Mouse (Mus musculus) forebrain, postnatal 0 days (tissue): ENCODE measurements around the gene Cux1. TPM values are rescaled to one million over a fixed set of nuclear protein-coding genes. Genes with fewer than 3 reads are reported as not detected.
A peak's percentile ranks its signal among the peaks of the same experiment; 100 is the strongest.

ENCODE experiments used
- ATAC-seq: fragments of 200-750 bp; cut with Nextera tagmentation; 2 replicates; pipeline ENCODE4 v1.8.0; 2017; ENCODE audit warnings: mild to moderate bottlenecking, moderate library complexity
- DNase-seq: peaks from one replicate; pipeline ENCODE4 v3.0.0-alpha.2; 2015
- H3K27ac ChIP-seq: fragments of 300-500 bp; sonication (generic); 2 replicates; pipeline ENCODE4 v1.5.1; 2014; ENCODE audit warnings: low read depth, mild to moderate bottlenecking, antibody characterized with exemption, low read length, moderate library complexity, mixed read lengths
- H3K27me3 ChIP-seq: fragments of 300-500 bp; sonication (generic); 2 replicates; pipeline ENCODE4 v1.6.1; 2014; ENCODE audit warnings: mild to moderate bottlenecking, low read length, mixed read lengths; ENCODE audit not compliant: insufficient read depth
- H3K36me3 ChIP-seq: fragments of 300-500 bp; sonication (generic); 2 replicates; pipeline ENCODE4 v1.6.1; 2014; ENCODE audit warnings: mild to moderate bottlenecking, moderate library complexity; ENCODE audit not compliant: insufficient read depth
- H3K4me1 ChIP-seq: fragments of 300-500 bp; sonication (generic); 2 replicates; pipeline ENCODE4 v1.6.1; 2014; ENCODE audit warnings: antibody characterized with exemption; ENCODE audit not compliant: insufficient read depth
- H3K4me2 ChIP-seq: fragments of 300-500 bp; sonication (generic); 2 replicates; pipeline ENCODE4 v1.6.1; 2014; ENCODE audit warnings: low read depth, mild to moderate bottlenecking, moderate library complexity
- H3K4me3 ChIP-seq: fragments of 300-500 bp; sonication (generic); 2 replicates; pipeline ENCODE4 v1.5.1; 2014; ENCODE audit warnings: low read depth, low read length, mixed read lengths
- H3K9ac ChIP-seq: fragments of 300-500 bp; sonication (generic); 2 replicates; pipeline ENCODE4 v1.6.1; 2014; ENCODE audit warnings: mild to moderate bottlenecking
- H3K9me3 ChIP-seq: fragments of 300-500 bp; sonication (generic); 2 replicates; pipeline ENCODE4 v1.6.1; 2016; ENCODE audit warnings: low read length
- CTCF ChIP-seq: sonication (generic); IDR thresholded peaks from 2 replicates; pipeline ENCODE4 v1.5.1; 2016; ENCODE audit warnings: antibody characterized with exemption, control low read depth, low read depth
- WGBS: fragments of 180-500 bp; shearing (Covaris S2); extraction: QIAGEN DNeasy Blood & Tissue Kit; methylation state at CpG from one replicate; pipeline ENCODE4 v1.1.7; 2014; 5-methylcytosine and 5-hydroxymethylcytosine counted together
- polyA plus RNA-seq: library from polyadenylated mRNA; unstranded; fragments of >200 nt; fragmentation: Nextera tagmentation; extraction: Ambion mirVana; gene quantifications from 2 replicates; pipeline ENCODE4 v1.2.1, GENCODE M21; 2015
- total RNA-seq: library from RNA; depleted of rRNA; stranded (reverse); fragments of >200 nt; gene quantifications from 2 replicates; pipeline ENCODE4 v1.2.3, GENCODE M21; 2014

The Cux1 gene
- total and polyA plus RNA-seq, 2 experiments from 2014 or later = 86.0 to 141 TPM

GRCm38 (mm10) chr5:136335681-136336080 lies 231.6 kb downstream of the Cux1 start:
- H3K27ac ChIP-seq = no peak overlapping the region
- no peak for TF ChIP-seq CTCF
- H3K27me3 ChIP-seq = no peaks in the 10 kb centered on the region
- DNase-seq (no peak), ATAC-seq (no peak)
- WGBS = 93% methylated on average over 4 of the region's 4 CpGs
- H3K4me2 ChIP-seq = no peak overlapping the region
- H3K4me3 ChIP-seq = no peak overlapping the region
- peaks cover 40% of the 10 kb centered on the region for H3K36me3 ChIP-seq
- H3K4me1 ChIP-seq = no peaks in the 10 kb centered on the region
- no peak overlapping the region for H3K9ac ChIP-seq
- H3K9me3 ChIP-seq = no peaks in the 10 kb centered on the region

GRCm38 (mm10) chr5:136334780-136335179 lies 232.5 kb downstream of the Cux1 start:
- TF ChIP-seq CTCF = no peak

GRCm38 (mm10) chr5:136334051-136334450 lies 233.2 kb downstream of the Cux1 start:
- no peak for TF ChIP-seq CTCF
- Histone ChIP-seq H3K27ac (no peak overlapping the region), H3K4me3 (no peak overlapping the region), H3K9ac (no peak overlapping the region), H3K36me3 (peaks cover 37% of the 10 kb centered on the region), H3K4me2 (no peak overlapping the region), H3K9me3 (no peaks in the 10 kb centered on the region), H3K27me3 (no peaks in the 10 kb centered on the region), H3K4me1 (no peaks in the 10 kb centered on the region)
- ATAC-seq (no peak), DNase-seq (no peak)
- WGBS = 83% methylated on average over 1 of the region's 1 CpGs

More at GRCm38 (mm10) chr5:136334780-136335179, 232.5 kb downstream of the Cux1 start:
- H3K4me1 ChIP-seq = no peaks in the 10 kb centered on the region
- H3K4me3 ChIP-seq = no peak overlapping the region
- no peak overlapping the region for H3K27ac ChIP-seq
- no peaks in the 10 kb centered on the region for H3K27me3 ChIP-seq
- H3K9me3 ChIP-seq = no peaks in the 10 kb centered on the region
- DNase-seq (no peak), ATAC-seq (no peak)
- H3K36me3 ChIP-seq = peaks cover 41% of the 10 kb centered on the region
- WGBS = 86% methylated on average over 4 of the region's 4 CpGs
- no peak overlapping the region for H3K9ac ChIP-seq
- H3K4me2 ChIP-seq = no peak overlapping the region

- no peak overlapping the region for H3K9ac ChIP-seq
- TF ChIP-seq CTCF = no peak
- WGBS = 67% methylated on average over 11 of the region's 11 CpGs
- DNase-seq (no peak), ATAC-seq (peak; percentile 25; the same call in 1 of the 2 replicates)
- no peak overlapping the region for H3K4me2 ChIP-seq
- H3K9me3 ChIP-seq = no peaks in the 10 kb centered on the region
- H3K27ac ChIP-seq = no peak overlapping the region
- H3K27me3 ChIP-seq = no peaks in the 10 kb centered on the region
- H3K4me3 ChIP-seq = no peak overlapping the region
- H3K4me1 ChIP-seq = no peaks in the 10 kb centered on the region
- H3K36me3 ChIP-seq = peaks cover 29% of the 10 kb centered on the region
Observed at GRCm38 (mm10) chr5:136332786-136333462, 234.4 kb downstream of the Cux1 start.

- no peaks in the 10 kb centered on the region for H3K27me3 ChIP-seq
- ATAC-seq = no peak
- H3K9me3 ChIP-seq = no peaks in the 10 kb centered on the region
- H3K4me3 ChIP-seq = no peak overlapping the region
- no peak overlapping the region for H3K9ac ChIP-seq
- no peak for DNase-seq
- WGBS = 94% methylated on average over 2 of the region's 2 CpGs
- H3K36me3 ChIP-seq = peaks cover 27% of the 10 kb centered on the region
- H3K4me1 ChIP-seq = no peaks in the 10 kb centered on the region
- H3K27ac ChIP-seq = no peak overlapping the region
- no peak overlapping the region for H3K4me2 ChIP-seq
- peak; percentile 26 for TF ChIP-seq CTCF
Observed at GRCm38 (mm10) chr5:136327736-136328135, 239.6 kb downstream of the Cux1 start.

- no peak overlapping the region for H3K4me3 ChIP-seq
- WGBS = 92% methylated on average over 13 of the region's 13 CpGs
- H3K27ac ChIP-seq = no peak overlapping the region
- no peaks in the 10 kb centered on the region for H3K9me3 ChIP-seq
- ATAC-seq = no peak
- H3K4me1 ChIP-seq = no peaks in the 10 kb centered on the region
- H3K27me3 ChIP-seq = no peaks in the 10 kb centered on the region
- no peak overlapping the region for H3K4me2 ChIP-seq
- no peak overlapping the region for H3K9ac ChIP-seq
- peaks cover 22% of the 10 kb centered on the region for H3K36me3 ChIP-seq
- TF ChIP-seq CTCF = no peak
- DNase-seq = no peak
Observed at GRCm38 (mm10) chr5:136326626-136327025, 240.7 kb downstream of the Cux1 start.

GRCm38 (mm10) chr5:136324506-136324905 lies 242.8 kb downstream of the Cux1 start:
- no peak overlapping the region for H3K9ac ChIP-seq
- H3K9me3 ChIP-seq = no peaks in the 10 kb centered on the region
- DNase-seq = no peak
- no peaks in the 10 kb centered on the region for H3K27me3 ChIP-seq
- no peak for TF ChIP-seq CTCF
- no peak overlapping the region for H3K27ac ChIP-seq
- 73% methylated on average over 4 of the region's 4 CpGs for WGBS
- peaks cover 13% of the 10 kb centered on the region; the same call in 1 of the 2 replicates for H3K36me3 ChIP-seq
- no peaks in the 10 kb centered on the region for H3K4me1 ChIP-seq
- ATAC-seq = no peak
- no peak overlapping the region for H3K4me3 ChIP-seq
- no peak overlapping the region for H3K4me2 ChIP-seq
